Comparison of ENCODE assay signal across 13 mouse cellular contexts in genomic region chr6:119037815-119038214, GRCm38 (mm10).
DNase-seq lines count a peak whose midpoint lies in the region; ATAC-seq and TF ChIP-seq lines count a peak whose summit lies in the region.
"Had no signal": no experiment of that assay in that cellular context is flagged by ENCODE, and none has a peak within 500 bp of the region (broad histone marks: within the 10 kb centered on the region; RNA-seq: fewer than 3 reads in every experiment).

No protein-coding gene starts in this region.

- H3K4me3 ChIP-seq in thymus, adult 2 months (ENCODE audit: control insufficient read depth, insufficient read depth, low read length): no peak overlapping the region
- no peak overlapping the region for H3K4me3 ChIP-seq in forebrain, embryonic 15.5 days
- H3K4me3 ChIP-seq: forebrain, embryonic 10.5 days; midbrain, embryonic 12.5 days had no signal

- TF ChIP-seq CTCF in thymus, adult 2 months (IDR thresholded peaks at IDR 0.05; ENCODE audit: borderline replicate concordance, control insufficient read depth, extremely low read depth, insufficient read depth, low read length, poor library complexity): no peak

- no peak overlapping the region for H3K4me2 ChIP-seq in forebrain, embryonic 15.5 days (replicated peaks)
- H3K4me2 ChIP-seq: midbrain, embryonic 12.5 days had no signal

- no peak for ATAC-seq in forebrain, embryonic 15.5 days (replicated peaks)
- ATAC-seq: activated CD4-positive, CD25-positive, alpha-beta regulatory T cell, adult 4 months had no signal

- no peak for TF ChIP-seq POLR2A in thymus, adult 2 months (IDR thresholded peaks at IDR 0.05; ENCODE audit: control insufficient read depth, extremely low read depth, insufficient read depth, low read length, poor library complexity)

- no peaks in the 10 kb centered on the region for H3K27me3 ChIP-seq in thymus, adult 2 months (ENCODE audit: control insufficient read depth, insufficient read depth, low read length)
- no peaks in the 10 kb centered on the region for H3K27me3 ChIP-seq in forebrain, embryonic 15.5 days
- H3K27me3 ChIP-seq: midbrain, embryonic 12.5 days had no signal

- H3K36me3 ChIP-seq in thymus, adult 2 months (ENCODE audit: control insufficient read depth, insufficient read depth, low read length): no peaks in the 10 kb centered on the region
- no peaks in the 10 kb centered on the region for H3K36me3 ChIP-seq in forebrain, embryonic 15.5 days
- H3K36me3 ChIP-seq: forebrain, embryonic 10.5 days; midbrain, embryonic 12.5 days had no signal

- DNase-seq in cerebellum, adult 11 months: peak; percentile 38
- DNase-seq in cerebellum, adult 11-12 months: no peak
- DNase-seq in kidney, adult 8-10 months: peak; percentile 7 to 9
- DNase-seq in kidney, adult 18-20 months: no peak
- peak; percentile 56 for DNase-seq in gastrocnemius, postnatal 25 days
- DNase-seq in lung, postnatal 10 days: peak; percentile 84
- no peak for DNase-seq in thymus, adult 2 months
- DNase-seq: B cell, adult 2 months; right cerebral cortex, postnatal 25 days had no signal

- no peak overlapping the region for H3K9ac ChIP-seq in forebrain, embryonic 15.5 days (replicated peaks)
- H3K9ac ChIP-seq: midbrain, embryonic 12.5 days had no signal

- no peak overlapping the region for H3K27ac ChIP-seq in thymus, adult 2 months (ENCODE audit: control insufficient read depth, insufficient read depth, low read length)
- no peak overlapping the region for H3K27ac ChIP-seq in forebrain, embryonic 15.5 days (replicated peaks)
- H3K27ac ChIP-seq: forebrain, embryonic 10.5 days; midbrain, embryonic 12.5 days had no signal

- 91% methylated on average over 6 of the region's 6 CpGs for WGBS in thymus, adult 2 months
- WGBS in forebrain, embryonic 15.5 days: 55% methylated on average over 6 of the region's 6 CpGs

- H3K4me1 ChIP-seq in thymus, adult 2 months (replicated peaks; ENCODE audit: control insufficient read depth, insufficient read depth, low read length): no peaks in the 10 kb centered on the region
- H3K4me1 ChIP-seq in forebrain, embryonic 15.5 days: peaks cover 22% of the 10 kb centered on the region

- H3K9me3 ChIP-seq in forebrain, embryonic 15.5 days: no peaks in the 10 kb centered on the region

Comparison
In these comparisons a context has a peak if more than half of its experiments do, and no peak if none do; other contexts are left out.
1. DNase-seq: peak in cerebellum, adult 11 months (single experiment), kidney, adult 8-10 months (2 of 2), gastrocnemius, postnatal 25 days (single experiment) and lung, postnatal 10 days (single experiment); none in cerebellum, adult 11-12 months (single experiment), kidney, adult 18-20 months (single experiment) and thymus, adult 2 months (single experiment).